Mouse (Mus musculus) hindbrain, postnatal 0 days (tissue): ENCODE results near the gene Fgfr2. TPM values are rescaled to one million over a fixed set of nuclear protein-coding genes. Genes with fewer than 3 reads are reported as not detected.

Experiments
- ATAC-seq: fragments of 200-750 bp; cut with Nextera tagmentation; 2 replicates; pipeline ENCODE4 v1.8.0; 2017; ENCODE audit warnings: mild to moderate bottlenecking, moderate TSS enrichment, moderate library complexity
- DNase-seq: peaks from one replicate; pipeline ENCODE4 v3.0.0-alpha.2; 2015; ENCODE audit warnings: low spot score
- H3K27ac ChIP-seq: fragments of 300-500 bp; sonication (generic); 2 replicates; pipeline ENCODE4 v1.5.1; 2014; ENCODE audit warnings: mild to moderate bottlenecking
- H3K27me3 ChIP-seq: fragments of 300-500 bp; sonication (generic); 2 replicates; pipeline ENCODE4 v1.6.1; 2014; ENCODE audit warnings: low read length, mixed read lengths; ENCODE audit not compliant: insufficient read depth
- H3K36me3 ChIP-seq: fragments of 300-500 bp; sonication (generic); 2 replicates; pipeline ENCODE4 v1.6.1; 2014; ENCODE audit warnings: low read length, mixed read lengths; ENCODE audit not compliant: insufficient read depth
- H3K4me1 ChIP-seq: fragments of 300-500 bp; sonication (generic); 2 replicates; pipeline ENCODE4 v1.6.1; 2014; ENCODE audit warnings: antibody characterized with exemption, low read length, mixed read lengths; ENCODE audit not compliant: insufficient read depth
- H3K4me2 ChIP-seq: fragments of 300-500 bp; sonication (generic); 2 replicates; pipeline ENCODE4 v1.6.1; 2014; ENCODE audit warnings: low read depth, mild to moderate bottlenecking, low read length, moderate library complexity, mixed read lengths
- H3K4me3 ChIP-seq: fragments of 300-500 bp; sonication (generic); 2 replicates; pipeline ENCODE4 v1.5.1; 2014; ENCODE audit warnings: low read length
- H3K9ac ChIP-seq: fragments of 300-500 bp; sonication (generic); replicated peaks from 2 replicates; pipeline ENCODE4 v1.6.1; 2014; ENCODE audit warnings: mild to moderate bottlenecking, low read length, moderate library complexity, mixed read lengths
- H3K9me3 ChIP-seq: fragments of 300-500 bp; sonication (generic); 2 replicates; pipeline ENCODE4 v1.6.1; 2016; ENCODE audit warnings: low read length, mixed read lengths
- CTCF ChIP-seq: IDR thresholded peaks from 2 replicates; pipeline ENCODE4 v1.5.1; 2016; ENCODE audit warnings: antibody characterized with exemption, control low read depth, low read depth
- WGBS: fragments of 180-500 bp; shearing (Covaris S2); extraction: QIAGEN DNeasy Blood & Tissue Kit; methylation state at CpG from one replicate; pipeline ENCODE4 v1.1.7; 2014; 5-methylcytosine and 5-hydroxymethylcytosine counted together
- polyA plus RNA-seq: library from polyadenylated mRNA; unstranded; fragments of >200 nt; fragmentation: Nextera tagmentation; extraction: Ambion mirVana; gene quantifications from 2 replicates; pipeline ENCODE4 v1.2.1, GENCODE M21; 2015
- total RNA-seq: library from RNA; depleted of rRNA; stranded (reverse); fragments of >200 nt; gene quantifications from 2 replicates; pipeline ENCODE4 v1.2.3, GENCODE M21; 2014

Fgfr2 gene
- total and polyA plus RNA-seq, 2 experiments from 2014 or later = 17.3 to 49.0 TPM

- Histone ChIP-seq H3K4me1 (no peaks in the 10 kb centered on the region), H3K9ac (no peak overlapping the region), H3K27ac (no peak overlapping the region), H3K9me3 (no peaks in the 10 kb centered on the region), H3K27me3 (no peaks in the 10 kb centered on the region), H3K4me2 (no peak overlapping the region), H3K4me3 (no peak overlapping the region), H3K36me3 (no peaks in the 10 kb centered on the region)
- WGBS = 84% methylated on average over 8 of the region's 8 CpGs
- ATAC-seq (no peak), DNase-seq (no peak)
- TF ChIP-seq CTCF = no peak
Observed at GRCm38 (mm10) chr7:130590845-130591437, 2532.2 kb downstream of the Fgfr2 start.

- no peak overlapping the region for H3K4me3 ChIP-seq
- ATAC-seq (no peak), DNase-seq (no peak)
- no peak overlapping the region for H3K9ac ChIP-seq
- no peaks in the 10 kb centered on the region for H3K27me3 ChIP-seq
- H3K4me1 ChIP-seq = no peaks in the 10 kb centered on the region
- TF ChIP-seq CTCF = no peak
- H3K4me2 ChIP-seq = no peak overlapping the region
- 58% methylated on average over 13 of the region's 13 CpGs for WGBS
- H3K36me3 ChIP-seq = no peaks in the 10 kb centered on the region
- H3K9me3 ChIP-seq = no peaks in the 10 kb centered on the region
- no peak overlapping the region for H3K27ac ChIP-seq
Observed at GRCm38 (mm10) chr7:130590081-130590828, 2532.9 kb downstream of the Fgfr2 start.

GRCm38 (mm10) chr7:130586521-130587072 is 2536.6 kb downstream of the Fgfr2 start:
- Histone ChIP-seq H3K4me3 (no peak overlapping the region), H3K27ac (no peak overlapping the region), H3K4me1 (no peaks in the 10 kb centered on the region), H3K36me3 (no peaks in the 10 kb centered on the region), H3K9me3 (no peaks in the 10 kb centered on the region), H3K4me2 (no peak overlapping the region), H3K9ac (no peak overlapping the region), H3K27me3 (no peaks in the 10 kb centered on the region)
- DNase-seq = no peak
- TF ChIP-seq CTCF = no peak
- no peak for ATAC-seq
- 95% methylated on average over 2 of the region's 2 CpGs for WGBS

GRCm38 (mm10) chr7:130578607-130579006 is 2544.5 kb downstream of the Fgfr2 start:
- 69% methylated on average over 5 of the region's 5 CpGs for WGBS
- Histone ChIP-seq H3K27ac (no peak overlapping the region), H3K36me3 (no peaks in the 10 kb centered on the region), H3K9me3 (no peaks in the 10 kb centered on the region), H3K9ac (no peak overlapping the region), H3K27me3 (no peaks in the 10 kb centered on the region), H3K4me3 (no peak overlapping the region), H3K4me1 (no peaks in the 10 kb centered on the region), H3K4me2 (no peak overlapping the region)
- no peak for ATAC-seq
- no peak for DNase-seq
- no peak for TF ChIP-seq CTCF

- Histone ChIP-seq H3K4me1 (no peaks in the 10 kb centered on the region), H3K9ac (no peak overlapping the region), H3K4me3 (no peak overlapping the region), H3K27me3 (no peaks in the 10 kb centered on the region), H3K27ac (no peak overlapping the region), H3K4me2 (no peak overlapping the region), H3K36me3 (no peaks in the 10 kb centered on the region), H3K9me3 (no peaks in the 10 kb centered on the region)
- 89% methylated on average over 2 of the region's 2 CpGs for WGBS
- DNase-seq = no peak
- no peak for TF ChIP-seq CTCF
- ATAC-seq = no peak
Observed at GRCm38 (mm10) chr7:130578066-130578465, 2545.1 kb downstream of the Fgfr2 start.

GRCm38 (mm10) chr7:130577388-130578003 is 2545.7 kb downstream of the Fgfr2 start, which contains the start of gene Tacc2:
Gene Tacc2 (plus strand): TSS chr7:130577438.
- H3K9ac ChIP-seq = no peak within 1 kb of the TSS
- H3K9me3 ChIP-seq = no peaks in the 10 kb centered on the region
- DNase-seq = no peak
- 53% methylated on average over 15 of the region's 15 CpGs for WGBS
- H3K4me1 ChIP-seq = no peaks in the 10 kb centered on the region
- peak within 1 kb of the TSS; percentile 38 for H3K4me2 ChIP-seq
- H3K36me3 ChIP-seq = no peaks in the 10 kb centered on the region
- no peak within 1 kb of the TSS for H3K27ac ChIP-seq
- ATAC-seq = no peak
- no peak for TF ChIP-seq CTCF
- H3K4me3 ChIP-seq = no peak within 1 kb of the TSS
- no peaks in the 10 kb centered on the region for H3K27me3 ChIP-seq
